Mouse (Mus musculus) myocyte (in vitro differentiated cells): Measurements from ENCODE around the gene Efhd1.

ENCODE experiments used
- POLR2A ChIP-seq: IDR thresholded peaks from one replicate; pipeline ENCODE4 v1.6.1; 2011; ENCODE audit warnings: low read depth, mild to moderate bottlenecking, control low read depth, moderate library complexity; ENCODE audit not compliant: insufficient read length
- TCF3 ChIP-seq: IDR thresholded peaks from one replicate; pipeline ENCODE4 v1.6.1; 2011; ENCODE audit warnings: low read depth, control low read depth; ENCODE audit not compliant: insufficient read length

GRCm38 (mm10) chr1:87309621-87310020, 45.5 kb downstream of the Efhd1 start:
- no peak for TF ChIP-seq TCF3
- no peak for TF ChIP-seq POLR2A
